Mouse (Mus musculus) right cerebral cortex, postnatal 10 days (tissue): ENCODE measurements around the gene Tbx5.

ENCODE experiments used
- DNase-seq, 2 experiments: peaks; one replicate each; pipeline ENCODE4 v3.0.0; 2021; ENCODE audit warnings: low spot score in 2 of 2

Gene Tbx5

GRCm38 (mm10) chr5:119810994-119811690 lies 21.3 kb upstream of the Tbx5 start:
- no peak for DNase-seq

- DNase-seq, result no peak
These were observed 17.2 kb upstream of the Tbx5 start for GRCm38 (mm10) chr5:119815247-119815646.

DNA sequence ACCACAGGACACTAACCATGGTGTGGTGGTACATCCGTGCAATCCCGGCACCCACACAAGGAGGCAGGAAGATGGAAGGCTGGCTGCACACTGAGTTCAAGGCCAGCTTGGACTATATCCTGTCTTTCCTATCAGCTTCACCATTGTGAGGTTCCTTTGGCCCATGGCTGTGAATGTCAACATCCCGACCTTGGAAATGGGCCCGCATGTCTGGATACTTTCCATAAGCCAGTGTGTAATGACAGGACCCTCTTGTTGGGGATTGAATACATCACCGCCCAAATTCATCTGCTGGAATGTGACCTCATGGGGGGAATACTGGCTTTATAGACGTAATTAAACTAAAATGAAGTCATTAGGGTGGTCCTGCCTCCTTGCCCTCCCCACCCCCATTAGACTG lies 12.0 kb upstream of the Tbx5 start:
- DNase-seq, result no peak

DNA sequence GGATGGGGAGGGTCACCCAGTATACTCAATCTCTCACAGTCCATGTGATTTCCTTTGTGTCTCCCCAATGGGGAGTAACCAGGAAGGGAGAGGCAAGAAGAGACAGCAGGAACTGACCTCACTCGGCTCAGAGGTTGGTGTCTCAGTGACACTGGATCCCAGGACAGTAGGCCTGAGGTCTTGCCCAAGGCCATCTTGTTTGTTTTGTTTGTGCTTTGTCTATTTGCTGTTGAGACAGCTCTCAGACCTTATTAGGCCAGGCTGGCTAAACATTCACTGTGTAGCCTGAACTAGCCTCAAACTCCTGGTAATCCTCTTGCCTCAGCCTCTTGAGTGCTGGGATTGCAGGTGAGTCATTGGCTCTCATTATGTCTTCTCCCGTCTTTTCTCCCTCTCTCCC lies 11.0 kb upstream of the Tbx5 start:
- no peak for DNase-seq

DNA sequence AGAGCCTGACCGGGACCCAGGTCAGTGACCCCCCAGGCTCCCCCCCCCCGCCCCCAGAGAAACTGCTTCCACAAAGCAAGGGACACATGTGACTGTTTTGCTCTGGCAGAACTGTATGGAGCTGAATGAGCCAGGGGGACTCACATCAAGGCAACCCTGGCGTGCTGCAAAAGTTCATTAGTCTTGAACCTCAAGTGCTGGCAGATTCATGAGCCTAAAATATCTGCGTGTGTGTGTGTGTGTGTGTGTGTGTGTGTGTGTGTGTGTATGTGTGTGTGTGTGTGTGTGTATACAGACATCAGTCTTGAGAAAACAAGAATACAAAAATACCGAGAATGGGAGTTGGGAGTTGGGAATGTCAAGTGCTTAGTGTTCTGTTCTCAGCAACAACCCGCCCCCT lies 5.1 kb upstream of the Tbx5 start:
- DNase-seq, result no peak

- DNase-seq, result no peak
These were observed 1.9 kb upstream of the Tbx5 start for GRCm38 (mm10) chr5:119830611-119831010.

- no peak for DNase-seq
These were observed 1.2 kb upstream of the Tbx5 start for GRCm38 (mm10) chr5:119831201-119831771.

GRCm38 (mm10) chr5:119831791-119832478 lies 533 bp upstream of the Tbx5 start:
- no peak for DNase-seq

DNA sequence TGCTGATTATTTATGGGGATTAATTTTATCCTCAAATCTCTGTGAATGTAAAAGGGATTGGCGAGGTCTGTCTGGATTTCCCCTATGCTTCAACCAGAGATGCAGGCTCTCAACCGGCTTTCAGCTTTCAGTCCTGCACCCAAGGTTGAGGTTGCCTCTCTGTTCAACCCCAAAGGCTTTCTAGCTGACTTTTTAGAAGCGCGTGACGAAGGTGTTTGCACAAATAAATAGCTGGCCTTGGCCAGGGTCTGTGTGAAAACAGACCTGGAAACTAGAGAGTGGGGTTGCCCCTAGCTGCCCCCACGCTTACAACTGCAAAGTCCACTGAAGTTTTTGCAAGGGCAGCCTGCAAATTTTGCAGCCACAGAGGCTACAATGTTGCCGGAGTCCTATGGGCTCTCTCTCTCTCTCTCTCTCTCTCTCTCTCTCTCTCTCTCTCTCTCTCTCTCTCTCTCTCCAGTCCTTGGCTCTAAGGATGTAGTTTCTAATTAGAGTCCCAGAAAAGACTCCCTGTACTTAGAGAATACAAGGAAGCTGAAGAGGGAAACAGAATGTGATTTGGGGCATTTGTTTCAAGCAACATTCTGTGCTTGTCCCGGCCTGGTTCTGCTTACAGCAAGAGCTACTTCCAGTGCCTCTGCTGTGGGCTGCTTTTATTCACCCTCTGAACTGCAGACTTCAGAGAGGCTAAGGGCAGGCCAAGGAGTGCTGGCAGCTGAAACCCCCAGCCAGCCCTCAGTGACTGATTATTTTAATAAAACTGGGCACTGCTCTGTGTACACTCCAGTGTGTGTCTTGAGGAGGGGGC lies 959 bp downstream of the Tbx5 start:
- no peak for DNase-seq

DNA sequence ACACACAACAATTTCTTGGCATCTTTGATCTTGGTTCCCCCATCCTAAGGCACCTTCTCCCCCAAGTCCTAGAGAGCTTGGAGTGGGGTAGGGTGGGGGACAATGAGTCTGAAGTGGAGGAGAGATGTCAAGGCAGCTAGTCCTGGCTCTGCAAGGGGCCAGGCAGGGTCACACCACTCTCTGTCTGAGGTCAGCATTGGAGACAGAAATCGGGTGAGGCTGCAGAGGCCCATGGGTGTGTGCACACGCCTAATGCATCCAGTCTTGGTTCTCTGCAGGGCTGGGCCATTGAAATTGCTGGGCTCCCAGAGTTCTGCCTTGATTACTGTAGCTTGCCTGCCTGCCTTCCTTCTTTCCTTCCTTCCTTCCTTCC lies 1.5 kb downstream of the Tbx5 start:
- DNase-seq, result no peak

GRCm38 (mm10) chr5:119835053-119835867 lies 2.8 kb downstream of the Tbx5 start:
- DNase-seq, result no peak

DNA sequence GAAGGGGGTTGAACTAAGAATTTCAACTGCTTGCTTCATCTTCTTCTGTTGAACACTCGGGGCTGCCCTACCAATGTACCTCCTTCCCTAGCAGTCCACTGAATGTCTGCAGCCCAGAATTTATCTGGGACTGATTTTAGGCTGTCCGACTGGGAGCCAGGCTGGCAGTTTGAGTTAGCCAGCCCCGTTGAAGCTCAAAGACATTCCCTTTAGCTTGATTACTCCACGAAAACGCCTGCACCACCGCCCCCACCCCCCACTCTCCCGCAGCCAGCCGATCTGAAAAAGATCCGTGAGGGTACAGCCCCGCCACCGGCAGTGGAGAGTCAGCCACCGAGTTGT lies 3.4 kb downstream of the Tbx5 start:
- no peak for DNase-seq

DNA sequence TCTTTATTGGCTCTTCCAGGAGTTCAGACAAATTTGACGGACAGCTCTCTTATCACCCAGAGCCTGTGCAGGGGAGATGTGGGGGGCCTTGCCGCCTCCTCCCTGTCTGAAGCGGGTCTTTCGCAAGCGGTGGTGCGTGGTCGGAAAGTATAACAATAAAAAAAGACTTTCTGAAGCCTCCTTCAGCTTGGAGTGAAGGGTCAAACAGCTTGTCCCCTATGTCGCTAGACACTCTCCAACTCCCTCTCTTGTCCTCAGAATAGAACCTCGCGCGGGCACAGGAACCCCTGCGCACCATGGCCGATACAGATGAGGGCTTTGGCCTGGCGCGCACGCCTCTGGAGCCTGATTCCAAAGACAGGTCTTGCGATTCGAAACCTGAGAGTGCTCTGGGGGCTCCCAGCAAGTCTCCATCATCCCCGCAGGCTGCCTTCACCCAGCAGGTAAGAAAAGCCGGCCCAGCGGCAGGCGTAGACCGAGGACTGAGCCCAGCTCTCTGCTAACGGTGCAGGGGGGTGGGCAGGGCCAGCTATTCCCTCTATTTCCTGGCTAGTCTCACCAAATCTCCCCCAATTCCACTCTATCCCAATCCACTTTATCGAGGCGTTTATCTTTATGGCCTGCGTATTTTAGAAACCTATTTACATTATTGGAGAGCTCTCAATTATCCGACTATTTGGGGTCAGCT lies 4.3 kb downstream of the Tbx5 start:
- DNase-seq, result no peak

GRCm38 (mm10) chr5:119837306-119837675 lies 4.8 kb downstream of the Tbx5 start:
- no peak for DNase-seq

DNA sequence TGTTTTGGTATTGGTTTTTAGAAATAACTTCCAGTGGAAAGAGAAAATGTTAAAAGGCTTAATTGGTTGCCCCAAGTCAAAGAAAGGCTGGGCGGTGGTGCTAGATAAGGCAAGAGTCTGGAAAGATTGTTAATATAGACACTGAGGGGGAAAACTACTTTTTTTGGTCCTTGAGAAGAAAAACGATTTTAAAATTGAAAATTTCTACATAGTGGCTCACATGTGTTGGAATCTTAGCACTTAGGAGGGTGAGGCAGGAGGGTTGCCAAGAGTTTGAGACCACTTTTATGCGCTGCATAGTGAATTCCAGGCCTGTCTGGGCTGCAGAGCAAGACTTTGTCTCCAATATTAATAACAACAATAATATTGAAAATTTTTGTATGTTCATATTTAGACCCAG lies 5.4 kb downstream of the Tbx5 start:
- DNase-seq, result no peak

GRCm38 (mm10) chr5:119838441-119838840 lies 6.0 kb downstream of the Tbx5 start:
- no peak for DNase-seq

GRCm38 (mm10) chr5:119839156-119839555 lies 6.7 kb downstream of the Tbx5 start:
- no peak for DNase-seq

DNA sequence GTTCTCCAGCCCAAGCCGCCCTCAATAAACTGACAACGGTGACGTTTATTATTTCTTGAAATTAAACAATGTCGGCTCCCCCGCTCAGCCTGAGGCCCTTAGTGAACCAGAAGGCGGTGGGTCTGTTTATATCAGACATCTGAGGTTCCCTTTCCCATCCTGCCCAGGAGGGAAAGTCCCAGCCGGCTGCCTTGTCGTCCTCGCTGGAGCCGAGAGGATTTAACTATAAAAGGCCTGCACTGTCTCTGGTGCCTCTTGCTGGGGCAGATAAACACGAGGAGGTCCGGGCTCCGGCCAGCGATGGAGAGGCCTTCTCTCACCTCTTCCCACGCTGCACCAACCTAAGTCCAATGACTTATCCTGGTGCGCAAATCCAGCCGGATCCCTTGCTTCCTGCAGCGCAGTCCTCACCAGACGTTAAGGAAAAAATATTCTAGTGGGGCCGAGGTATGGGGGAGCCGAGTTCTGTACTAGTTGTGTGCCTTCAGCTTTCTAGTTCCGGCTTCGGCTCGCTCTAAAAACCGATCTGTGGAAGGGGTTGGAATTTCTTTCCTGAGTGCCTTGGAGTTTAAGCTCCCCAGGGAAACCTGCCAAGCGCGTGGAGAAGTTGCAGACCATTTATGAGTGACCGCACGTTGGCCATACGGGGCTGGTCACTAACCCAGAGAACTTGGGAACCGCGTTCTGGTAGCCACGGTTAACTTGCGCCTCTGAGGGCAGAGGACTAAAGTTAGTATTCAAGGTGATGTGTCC lies 7.3 kb downstream of the Tbx5 start:
- DNase-seq, result no peak

DNA sequence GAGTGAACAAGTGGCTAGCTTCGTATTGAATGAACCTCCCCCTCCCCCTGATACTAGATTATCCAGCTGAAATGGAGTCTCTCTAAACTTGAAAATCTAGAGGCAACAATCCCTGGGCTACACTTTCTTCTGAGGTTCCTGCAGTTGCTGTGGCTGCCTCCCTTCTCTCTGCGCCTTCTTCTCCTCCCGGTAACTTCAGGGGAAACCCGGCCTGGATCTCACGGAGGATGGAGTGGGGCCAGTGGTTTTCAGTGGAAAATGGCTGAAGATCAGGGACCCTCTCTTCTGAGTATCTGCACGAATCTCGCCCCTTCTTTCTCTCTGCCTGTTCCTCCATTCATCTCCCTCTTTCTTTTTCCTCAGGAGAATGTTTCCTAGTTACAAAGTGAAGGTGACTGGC lies 7.9 kb downstream of the Tbx5 start:
- no peak for DNase-seq

GRCm38 (mm10) chr5:119841634-119842420 lies 9.4 kb downstream of the Tbx5 start:
- no peak for DNase-seq
